Mouse (Mus musculus): ENCODE results near the gene Grik4.

DNA sequence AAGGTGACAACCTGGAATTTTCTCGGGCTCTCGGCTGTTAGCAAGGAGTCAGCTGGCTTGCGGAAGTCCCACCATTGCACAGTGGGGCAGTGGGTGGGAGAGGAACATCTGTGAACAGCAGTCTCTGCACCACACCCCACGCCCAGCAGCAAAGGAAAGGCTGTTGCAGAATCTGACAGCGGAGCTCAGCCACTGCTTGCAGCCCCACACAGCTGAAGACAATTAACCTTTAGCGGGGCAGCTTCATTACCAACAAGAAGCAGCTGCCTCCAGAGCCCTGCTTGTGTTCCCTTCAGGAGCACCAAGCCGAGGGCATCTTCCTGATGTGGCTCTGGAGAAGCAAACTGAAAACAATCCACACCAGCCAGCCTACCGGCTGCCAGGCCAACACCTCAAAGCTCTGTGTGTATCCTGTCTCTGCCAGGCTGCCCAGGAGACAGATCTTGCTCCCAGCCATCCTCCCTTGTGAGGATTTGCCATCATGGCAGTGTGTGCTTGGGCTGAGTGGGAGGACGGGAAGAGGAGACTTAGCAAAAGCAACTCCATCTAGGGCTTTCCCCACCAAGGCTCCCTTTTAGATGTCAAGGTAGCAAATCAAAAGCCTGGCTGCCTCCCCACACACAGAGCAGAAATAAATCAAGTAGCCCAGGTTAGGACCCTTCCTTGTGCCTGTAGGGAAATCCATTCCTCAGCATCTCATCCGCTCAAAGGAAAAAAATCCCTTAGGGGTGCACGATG, 179.3 kb downstream of the Grik4 start:
- TF ChIP-seq CTCF (IDR thresholded peaks at IDR 0.05; ENCODE audit: borderline replicate concordance, insufficient read depth, low read length): no peak
- TF ChIP-seq POLR2A (IDR thresholded peaks at IDR 0.05; ENCODE audit: low read depth, low read length): no peak

Measured in embryonic fibroblast, embryonic 13.5 days (primary cell).